Mouse (Mus musculus): Measurements from ENCODE around the gene Rad51b.

Gene Rad51b

DNA sequence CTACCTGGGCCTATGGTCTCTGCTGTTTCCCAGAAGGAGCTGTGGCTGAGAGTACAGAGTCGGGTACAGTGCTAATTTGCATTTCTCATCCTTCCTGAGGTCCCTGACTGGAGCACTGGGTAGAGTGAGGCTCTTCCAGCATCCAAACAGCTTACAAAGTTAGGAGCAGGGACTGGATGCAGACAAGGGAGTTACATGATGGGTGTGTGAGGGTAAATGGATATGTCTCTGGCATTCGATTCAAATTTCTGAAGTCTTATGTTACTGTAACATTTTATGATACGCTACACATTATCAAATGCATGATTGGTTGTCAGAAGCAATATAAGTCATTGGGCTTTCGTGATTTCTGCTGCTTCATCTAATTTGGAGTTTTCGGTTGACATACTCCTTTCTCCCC lies 479.7 kb downstream of the Rad51b start:
- H3K9me3 ChIP-seq (ENCODE audit: low read length), result peaks cover 13% of the 10 kb centered on the region
- H3K4me3 ChIP-seq (replicated peaks; ENCODE audit: low read length), result no peak overlapping the region
- TF ChIP-seq POU5F1 (IDR thresholded peaks at IDR 0.05; ENCODE audit: borderline replicate concordance, low read length) (no peak), CTCF (conservative IDR thresholded peaks at IDR 0.05; ENCODE audit: low read length) (no peak), NANOG (IDR thresholded peaks at IDR 0.05; ENCODE audit: borderline replicate concordance, low read length) (no peak)
- no peaks in the 10 kb centered on the region for H3K27me3 ChIP-seq (ENCODE audit: insufficient read depth, low read length)
- H3K36me3 ChIP-seq (ENCODE audit: insufficient read depth, low read length), result no peaks in the 10 kb centered on the region
- no peaks in the 10 kb centered on the region for H3K4me1 ChIP-seq (replicated peaks; ENCODE audit: low read depth, low read length)

DNA sequence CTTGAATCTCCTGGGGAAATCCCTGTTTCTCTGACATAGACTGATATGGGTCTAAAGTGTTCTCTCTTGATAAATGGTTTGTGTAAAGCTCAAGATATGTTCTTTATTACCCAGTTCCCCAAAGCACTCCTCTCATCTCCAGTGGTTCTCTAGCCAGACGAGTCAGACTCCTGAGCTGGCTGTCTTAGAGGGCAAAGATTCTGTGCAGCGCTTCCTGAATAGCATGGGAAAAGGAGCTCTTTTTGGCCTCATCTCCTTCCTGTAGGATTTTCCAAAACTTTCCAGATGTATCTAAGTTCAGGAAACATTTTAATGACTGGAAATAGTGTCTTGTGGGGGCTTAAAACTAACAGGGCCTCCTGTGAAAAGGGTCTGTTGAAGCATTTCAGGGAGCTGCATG lies 483.7 kb downstream of the Rad51b start:
- Histone ChIP-seq H3K4me3 (replicated peaks; ENCODE audit: low read length) (no peak overlapping the region), H3K9me3 (ENCODE audit: low read length) (peaks cover 17% of the 10 kb centered on the region), H3K36me3 (ENCODE audit: insufficient read depth, low read length) (no peaks in the 10 kb centered on the region), H3K4me1 (replicated peaks; ENCODE audit: low read depth, low read length) (no peaks in the 10 kb centered on the region), H3K27me3 (ENCODE audit: insufficient read depth, low read length) (no peaks in the 10 kb centered on the region)
- TF ChIP-seq NANOG (IDR thresholded peaks at IDR 0.05; ENCODE audit: borderline replicate concordance, low read length), result no peak
- TF ChIP-seq CTCF (conservative IDR thresholded peaks at IDR 0.05; ENCODE audit: low read length), result no peak
- TF ChIP-seq POU5F1 (IDR thresholded peaks at IDR 0.05; ENCODE audit: borderline replicate concordance, low read length), result no peak

DNA sequence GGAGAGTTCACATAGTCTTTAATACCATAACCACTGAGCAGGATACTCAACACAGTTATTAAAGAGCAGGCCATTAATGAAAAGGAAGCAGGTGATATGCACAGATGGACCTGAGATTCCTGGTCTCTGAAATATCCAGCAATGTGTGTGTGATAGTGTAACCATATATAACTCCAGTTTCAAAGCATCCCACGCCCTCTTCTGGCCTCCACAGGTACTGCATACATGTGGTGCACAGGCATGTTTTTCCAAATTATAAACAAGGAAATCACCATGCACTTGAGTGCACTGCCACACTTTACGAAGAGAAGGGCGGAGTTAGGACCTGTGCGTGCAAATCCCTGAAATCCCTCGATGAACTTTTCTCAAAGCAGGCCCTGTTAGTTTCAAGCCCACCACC lies 484.7 kb downstream of the Rad51b start:
- H3K4me1 ChIP-seq (replicated peaks; ENCODE audit: low read depth, low read length), result no peaks in the 10 kb centered on the region
- H3K4me3 ChIP-seq (replicated peaks; ENCODE audit: low read length), result no peak overlapping the region
- peak; percentile 18; the same call in 1 of the 2 replicates for TF ChIP-seq CTCF (conservative IDR thresholded peaks at IDR 0.05; ENCODE audit: low read length)
- no peak for TF ChIP-seq POU5F1 (IDR thresholded peaks at IDR 0.05; ENCODE audit: borderline replicate concordance, low read length)
- TF ChIP-seq NANOG (IDR thresholded peaks at IDR 0.05; ENCODE audit: borderline replicate concordance, low read length), result no peak
- no peaks in the 10 kb centered on the region for H3K36me3 ChIP-seq (ENCODE audit: insufficient read depth, low read length)
- H3K27me3 ChIP-seq (ENCODE audit: insufficient read depth, low read length), result no peaks in the 10 kb centered on the region
- peaks cover 17% of the 10 kb centered on the region for H3K9me3 ChIP-seq (ENCODE audit: low read length)

DNA sequence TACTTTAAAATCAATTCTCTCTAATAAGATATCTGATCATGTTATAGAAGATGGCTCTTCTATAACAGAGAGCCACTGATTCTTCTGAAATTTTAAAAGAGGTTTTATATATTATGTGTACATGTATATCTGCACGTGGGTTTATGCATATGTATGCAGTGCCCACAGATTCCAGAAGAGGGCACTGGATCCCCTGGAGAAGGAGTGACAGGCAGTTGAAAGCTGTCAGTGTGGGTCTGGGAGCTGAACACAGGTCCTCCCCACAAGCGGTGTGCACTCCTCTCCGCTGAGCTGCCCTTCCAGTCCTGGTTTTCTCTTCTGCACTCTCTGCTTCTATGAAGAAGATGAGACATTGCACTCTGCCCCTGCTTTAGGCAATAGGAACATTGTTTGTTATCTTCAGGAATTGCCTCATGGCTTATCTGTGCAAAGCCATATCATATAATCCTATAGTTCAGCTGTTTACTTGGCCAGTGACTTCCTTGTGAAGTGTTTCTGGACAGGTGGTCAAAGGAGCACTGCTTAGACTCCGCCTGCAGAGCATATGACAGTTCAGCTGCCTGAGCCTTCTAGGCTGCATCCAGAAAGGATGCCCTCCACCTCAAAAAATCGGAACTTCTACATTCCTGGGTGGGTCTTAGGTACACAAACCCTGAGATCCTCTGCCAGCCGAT lies 485.5 kb downstream of the Rad51b start:
- Histone ChIP-seq H3K9me3 (ENCODE audit: low read length) (peaks cover 17% of the 10 kb centered on the region), H3K4me3 (replicated peaks; ENCODE audit: low read length) (no peak overlapping the region), H3K36me3 (ENCODE audit: insufficient read depth, low read length) (no peaks in the 10 kb centered on the region), H3K4me1 (replicated peaks; ENCODE audit: low read depth, low read length) (peaks cover 4% of the 10 kb centered on the region; the same call in 1 of the 2 replicates), H3K27me3 (ENCODE audit: insufficient read depth, low read length) (no peaks in the 10 kb centered on the region)
- TF ChIP-seq NANOG (IDR thresholded peaks at IDR 0.05; ENCODE audit: borderline replicate concordance, low read length) (no peak), CTCF (conservative IDR thresholded peaks at IDR 0.05; ENCODE audit: low read length) (peak; percentile 25)

DNA sequence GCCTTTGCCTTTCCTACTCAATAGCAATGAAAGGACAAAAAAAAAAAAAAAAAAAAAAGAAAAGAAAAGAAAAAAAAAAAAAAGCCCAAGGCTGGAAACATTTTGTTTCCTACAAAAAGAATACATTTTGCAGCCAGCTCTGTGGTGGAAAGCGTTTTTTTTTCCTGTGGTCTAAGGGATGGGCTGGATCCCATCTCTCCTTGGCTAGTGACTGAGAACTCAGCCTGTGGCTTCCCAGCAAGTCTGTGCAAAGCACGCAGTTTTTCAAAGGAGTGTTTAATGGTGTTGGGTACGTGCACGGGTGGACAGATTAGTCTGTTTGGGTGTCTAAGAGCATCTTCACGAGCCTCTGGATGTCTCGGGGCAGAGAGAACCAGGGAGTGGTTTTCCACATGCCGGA lies 487.1 kb downstream of the Rad51b start:
- TF ChIP-seq NANOG (IDR thresholded peaks at IDR 0.05; ENCODE audit: borderline replicate concordance, low read length) (no peak), POU5F1 (IDR thresholded peaks at IDR 0.05; ENCODE audit: borderline replicate concordance, low read length) (no peak), CTCF (conservative IDR thresholded peaks at IDR 0.05; ENCODE audit: low read length) (no peak)
- no peaks in the 10 kb centered on the region for H3K36me3 ChIP-seq (ENCODE audit: insufficient read depth, low read length)
- no peaks in the 10 kb centered on the region for H3K27me3 ChIP-seq (ENCODE audit: insufficient read depth, low read length)
- peaks cover 6% of the 10 kb centered on the region; the same call in 1 of the 2 replicates for H3K4me1 ChIP-seq (replicated peaks; ENCODE audit: low read depth, low read length)
- peaks cover 17% of the 10 kb centered on the region for H3K9me3 ChIP-seq (ENCODE audit: low read length)
- no peak overlapping the region for H3K4me3 ChIP-seq (replicated peaks; ENCODE audit: low read length)

DNA sequence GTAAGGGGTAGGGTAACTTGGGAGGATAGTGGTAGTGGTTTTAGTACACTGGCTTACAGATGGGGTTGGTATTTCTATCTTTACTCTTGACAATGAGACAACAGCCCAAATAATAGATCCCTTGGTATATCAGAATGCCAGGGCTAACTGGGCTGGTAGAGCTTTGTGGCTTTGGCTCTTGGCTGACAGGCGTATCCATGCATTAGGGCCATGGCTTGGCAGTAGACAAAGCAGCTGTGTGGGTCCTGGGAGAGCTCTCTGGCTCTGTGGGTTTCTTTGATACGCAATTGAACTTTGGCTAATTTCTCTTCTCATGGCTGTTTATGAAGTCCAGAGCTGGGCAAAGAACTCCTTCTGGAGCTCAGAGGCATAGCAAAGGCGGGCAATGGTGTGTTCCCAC lies 488.6 kb downstream of the Rad51b start:
- peaks cover 11% of the 10 kb centered on the region for H3K9me3 ChIP-seq (ENCODE audit: low read length)
- H3K4me3 ChIP-seq (replicated peaks; ENCODE audit: low read length), result no peak overlapping the region
- H3K27me3 ChIP-seq (ENCODE audit: insufficient read depth, low read length), result no peaks in the 10 kb centered on the region
- H3K36me3 ChIP-seq (ENCODE audit: insufficient read depth, low read length), result no peaks in the 10 kb centered on the region
- TF ChIP-seq POU5F1 (IDR thresholded peaks at IDR 0.05; ENCODE audit: borderline replicate concordance, low read length) (no peak), NANOG (IDR thresholded peaks at IDR 0.05; ENCODE audit: borderline replicate concordance, low read length) (no peak), CTCF (conservative IDR thresholded peaks at IDR 0.05; ENCODE audit: low read length) (no peak)
- peaks cover 6% of the 10 kb centered on the region; the same call in 1 of the 2 replicates for H3K4me1 ChIP-seq (replicated peaks; ENCODE audit: low read depth, low read length)

DNA sequence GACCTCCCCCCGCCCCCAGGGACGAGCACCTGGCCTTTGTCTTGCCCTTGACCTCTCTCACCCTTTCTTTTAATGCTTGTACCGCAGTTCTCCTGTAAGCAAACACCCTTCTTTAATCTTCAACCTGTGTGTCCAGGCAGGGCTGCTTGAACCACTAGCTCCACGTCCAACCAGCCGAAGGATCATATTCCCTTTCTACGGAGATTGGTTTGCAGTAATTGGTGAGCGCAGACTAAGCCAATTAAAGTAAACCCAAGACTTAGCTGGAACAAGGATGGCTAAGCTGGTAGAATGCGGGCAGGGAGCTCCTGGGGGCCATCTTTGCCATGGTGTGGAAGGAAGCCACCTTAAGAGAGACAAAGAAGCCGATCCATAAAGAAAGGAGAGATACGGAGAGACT lies 490.5 kb downstream of the Rad51b start:
- Histone ChIP-seq H3K36me3 (ENCODE audit: insufficient read depth, low read length) (no peaks in the 10 kb centered on the region), H3K4me1 (replicated peaks; ENCODE audit: low read depth, low read length) (peaks cover 6% of the 10 kb centered on the region; the same call in 1 of the 2 replicates), H3K9me3 (ENCODE audit: low read length) (0 out of 2 replicates have a peak, but pooled peaks cover 3% of the 10 kb centered on the region), H3K27me3 (ENCODE audit: insufficient read depth, low read length) (no peaks in the 10 kb centered on the region), H3K4me3 (replicated peaks; ENCODE audit: low read length) (no peak overlapping the region)
- TF ChIP-seq NANOG (IDR thresholded peaks at IDR 0.05; ENCODE audit: borderline replicate concordance, low read length) (no peak), POU5F1 (IDR thresholded peaks at IDR 0.05; ENCODE audit: borderline replicate concordance, low read length) (no peak), CTCF (conservative IDR thresholded peaks at IDR 0.05; ENCODE audit: low read length) (no peak)

DNA sequence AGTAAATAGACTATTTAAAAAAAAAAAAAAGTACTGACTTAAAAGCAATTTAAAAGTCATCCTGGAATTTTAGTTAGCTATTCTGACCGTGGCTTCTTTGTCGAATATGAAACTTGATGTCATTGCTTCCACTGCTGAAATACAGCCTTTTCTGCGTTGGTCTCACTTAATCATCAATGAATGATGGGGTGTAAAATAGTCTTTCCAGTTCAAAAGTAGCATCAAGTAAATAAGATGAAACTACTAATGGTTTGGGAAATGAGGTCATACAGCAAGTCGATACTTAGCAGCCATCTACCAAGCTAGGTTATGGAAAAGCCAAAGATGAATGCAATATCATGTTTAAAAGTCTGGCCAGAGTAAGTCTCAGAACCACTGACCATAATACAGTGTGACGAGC lies 491.3 kb downstream of the Rad51b start:
- H3K27me3 ChIP-seq (ENCODE audit: insufficient read depth, low read length), result no peaks in the 10 kb centered on the region
- H3K36me3 ChIP-seq (ENCODE audit: insufficient read depth, low read length), result no peaks in the 10 kb centered on the region
- peaks cover 6% of the 10 kb centered on the region; the same call in 1 of the 2 replicates for H3K4me1 ChIP-seq (replicated peaks; ENCODE audit: low read depth, low read length)
- H3K9me3 ChIP-seq (ENCODE audit: low read length), result no peaks in the 10 kb centered on the region
- TF ChIP-seq POU5F1 (IDR thresholded peaks at IDR 0.05; ENCODE audit: borderline replicate concordance, low read length) (no peak), NANOG (IDR thresholded peaks at IDR 0.05; ENCODE audit: borderline replicate concordance, low read length) (no peak), CTCF (conservative IDR thresholded peaks at IDR 0.05; ENCODE audit: low read length) (no peak)
- no peak overlapping the region for H3K4me3 ChIP-seq (replicated peaks; ENCODE audit: low read length)

DNA sequence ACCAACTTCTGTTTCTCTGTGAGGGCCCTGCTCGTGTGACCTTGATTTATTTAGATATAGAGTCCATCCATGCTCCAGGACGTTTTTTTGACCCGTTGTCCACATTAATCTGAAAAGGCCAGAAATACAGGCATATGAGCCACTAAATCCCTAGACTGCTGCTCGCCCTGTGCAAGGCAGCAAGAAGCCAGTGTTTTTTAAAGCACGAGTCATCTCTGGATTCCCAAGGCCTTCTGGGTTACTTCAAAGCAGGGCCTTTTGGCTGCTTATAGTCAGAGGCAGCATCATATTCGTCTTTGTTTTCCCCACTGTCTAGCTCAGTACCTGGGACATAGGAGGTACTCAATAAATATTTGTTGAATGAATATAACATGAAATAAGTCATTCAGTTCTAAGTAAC lies 492.4 kb downstream of the Rad51b start:
- no peaks in the 10 kb centered on the region for H3K36me3 ChIP-seq (ENCODE audit: insufficient read depth, low read length)
- H3K27me3 ChIP-seq (ENCODE audit: insufficient read depth, low read length), result no peaks in the 10 kb centered on the region
- H3K9me3 ChIP-seq (ENCODE audit: low read length), result no peaks in the 10 kb centered on the region
- no peak overlapping the region for H3K4me3 ChIP-seq (replicated peaks; ENCODE audit: low read length)
- TF ChIP-seq POU5F1 (IDR thresholded peaks at IDR 0.05; ENCODE audit: borderline replicate concordance, low read length) (no peak), CTCF (conservative IDR thresholded peaks at IDR 0.05; ENCODE audit: low read length) (no peak), NANOG (IDR thresholded peaks at IDR 0.05; ENCODE audit: borderline replicate concordance, low read length) (no peak)
- peaks cover 8% of the 10 kb centered on the region; the same call in 1 of the 2 replicates for H3K4me1 ChIP-seq (replicated peaks; ENCODE audit: low read depth, low read length)

Data from E14TG2a.4 (cell line).